Mouse (Mus musculus) megakaryocyte, embryonic 14.5 days (primary cell): ENCODE data around the gene Tmtc1.

ENCODE experiments used
- FLI1 ChIP-seq: IDR thresholded peaks from 2 replicates; pipeline ENCODE4 v1.6.1; 2012; ENCODE audit warnings: low read length, inconsistent platforms, mixed read lengths
- GATA1 ChIP-seq: IDR thresholded peaks from 3 replicates; pipeline ENCODE4 v1.6.1; 2012; ENCODE audit warnings: mixed read lengths, low read length, inconsistent platforms, borderline replicate concordance

GRCm38 (mm10) chr6:148222686-148223085 lies 221.5 kb downstream of the Tmtc1 start:
- no peak for TF ChIP-seq GATA1
- no peak for TF ChIP-seq FLI1
